Mouse (Mus musculus) gastrocnemius, postnatal 25 days (tissue): ENCODE measurements at regions not wholly inside any gene's neighbourhood (a gene's known extent, or its start where the extent isn't known, plus 50 kb on each side); places are given as distances from the start of the nearest gene placed in this dataset.

Source experiments
- DNase-seq: peaks from one replicate; pipeline ENCODE4 v3.0.0; 2022

GRCm38 (mm10) chr7:72362690-72363089, 56.3 kb upstream of the Mctp2 start:
- DNase-seq, result peak; percentile 5

- DNase-seq, result no peak
Measured at GRCm38 (mm10) chr7:72391323-72391722, 84.9 kb upstream of the Mctp2 start.

GRCm38 (mm10) chr7:72400056-72400455, 93.6 kb upstream of the Mctp2 start:
- peak; percentile 9 for DNase-seq

GRCm38 (mm10) chr7:72406131-72406530, 99.7 kb upstream of the Mctp2 start:
- DNase-seq, result no peak

- no peak for DNase-seq
Measured at GRCm38 (mm10) chr7:72408409-72408986, 102.1 kb upstream of the Mctp2 start.

GRCm38 (mm10) chr7:72438552-72438951, 132.1 kb upstream of the Mctp2 start:
- DNase-seq, result peak; percentile 38

- peak; percentile 61 for DNase-seq
Measured at GRCm38 (mm10) chr7:72442001-72442400, 135.6 kb upstream of the Mctp2 start.

- DNase-seq, result peak; percentile 10
Measured at GRCm38 (mm10) chr7:72444016-72444415, 137.6 kb upstream of the Mctp2 start.

- DNase-seq, result peak; percentile 29
Measured at GRCm38 (mm10) chr7:72444792-72445191, 138.4 kb upstream of the Mctp2 start.

GRCm38 (mm10) chr7:72446911-72447310, 140.5 kb upstream of the Mctp2 start:
- DNase-seq, result no peak

GRCm38 (mm10) chr7:72462978-72463377, 156.6 kb upstream of the Mctp2 start:
- no peak for DNase-seq

- no peak for DNase-seq
Measured at GRCm38 (mm10) chr7:72464658-72465057, 158.2 kb upstream of the Mctp2 start.

GRCm38 (mm10) chr7:72469691-72470090, 163.3 kb upstream of the Mctp2 start:
- no peak for DNase-seq

- DNase-seq, result no peak
Measured at GRCm38 (mm10) chr7:72474751-72475150, 168.3 kb upstream of the Mctp2 start.

- DNase-seq, result no peak
Measured at GRCm38 (mm10) chr7:72478936-72479335, 172.5 kb upstream of the Mctp2 start.

GRCm38 (mm10) chr7:72481275-72481674, 174.9 kb upstream of the Mctp2 start:
- no peak for DNase-seq

- DNase-seq, result no peak
Measured at GRCm38 (mm10) chr7:72490161-72490560, 183.8 kb upstream of the Mctp2 start.

GRCm38 (mm10) chr7:72493292-72493691, 186.9 kb upstream of the Mctp2 start:
- DNase-seq, result no peak

- DNase-seq, result no peak
Measured at GRCm38 (mm10) chr7:72496933-72497631, 190.7 kb upstream of the Mctp2 start.

- DNase-seq, result peak; percentile 36
Measured at GRCm38 (mm10) chr7:72498562-72499230, 192.3 kb upstream of the Mctp2 start.

- no peak for DNase-seq
Measured at GRCm38 (mm10) chr7:72499788-72500187, 193.4 kb upstream of the Mctp2 start.

- no peak for DNase-seq
Measured at GRCm38 (mm10) chr7:72500190-72500589, 193.8 kb upstream of the Mctp2 start.

GRCm38 (mm10) chr7:72500996-72501395, 194.6 kb upstream of the Mctp2 start:
- DNase-seq, result no peak

GRCm38 (mm10) chr7:72501431-72501830, 195.0 kb upstream of the Mctp2 start:
- no peak for DNase-seq
